Mouse (Mus musculus) E14TG2a.4 (cell line): Measurements from ENCODE around the gene D130043K22Rik.
A peak's percentile ranks its signal among the peaks of the same experiment; 100 is the strongest.

Experiments
- H3K27me3 ChIP-seq: 2 replicates; pipeline ENCODE4 v1.6.1; 2014; ENCODE audit warnings: low read length, control low read depth; ENCODE audit not compliant: insufficient read depth
- H3K36me3 ChIP-seq: 2 replicates; pipeline ENCODE4 v1.6.1; 2014; ENCODE audit warnings: low read length, control low read depth; ENCODE audit not compliant: insufficient read depth
- H3K4me1 ChIP-seq: replicated peaks from 2 replicates; pipeline ENCODE4 v1.6.1; 2014; ENCODE audit warnings: low read depth, low read length, control low read depth
- H3K4me3 ChIP-seq: replicated peaks from 2 replicates; pipeline ENCODE4 v1.5.1; 2014; ENCODE audit warnings: mild to moderate bottlenecking, low read length
- H3K9me3 ChIP-seq: 2 replicates; pipeline ENCODE4 v1.6.1; 2014; ENCODE audit warnings: low read length, control low read depth
- CTCF ChIP-seq: conservative IDR thresholded peaks from 2 replicates; pipeline ENCODE4 v1.5.1; 2014; ENCODE audit warnings: low read length
- NANOG ChIP-seq: IDR thresholded peaks from 2 replicates; pipeline ENCODE4 v1.6.1; 2014; ENCODE audit warnings: borderline replicate concordance, low read length, mixed read lengths
- POU5F1 ChIP-seq: IDR thresholded peaks from 2 replicates; pipeline ENCODE4 v1.6.1; 2014; ENCODE audit warnings: low read length, borderline replicate concordance

D130043K22Rik gene

GRCm38 (mm10) chr13:24903412-24903811, 58.5 kb downstream of the D130043K22Rik start:
- Histone ChIP-seq H3K36me3 (no peaks in the 10 kb centered on the region), H3K9me3 (0 out of 2 replicates have a peak, but pooled peaks cover 5% of the 10 kb centered on the region), H3K4me1 (peaks cover 43% of the 10 kb centered on the region), H3K4me3 (no peak overlapping the region), H3K27me3 (0 out of 2 replicates have a peak, but pooled peaks cover 3% of the 10 kb centered on the region)
- TF ChIP-seq CTCF: no peak
- no peak for TF ChIP-seq NANOG
- TF ChIP-seq POU5F1: no peak

GRCm38 (mm10) chr13:24905422-24905821, 60.5 kb downstream of the D130043K22Rik start:
- H3K27me3 ChIP-seq: peaks cover 7% of the 10 kb centered on the region
- H3K4me1 ChIP-seq: peaks cover 43% of the 10 kb centered on the region
- H3K36me3 ChIP-seq: no peaks in the 10 kb centered on the region
- no peak overlapping the region for H3K4me3 ChIP-seq
- no peak for TF ChIP-seq POU5F1
- TF ChIP-seq CTCF: no peak
- no peak for TF ChIP-seq NANOG
- H3K9me3 ChIP-seq: 0 out of 2 replicates have a peak, but pooled peaks cover 2% of the 10 kb centered on the region

GRCm38 (mm10) chr13:24906831-24907570, 62.1 kb downstream of the D130043K22Rik start:
- no peak for TF ChIP-seq CTCF
- TF ChIP-seq POU5F1: no peak
- no peak for TF ChIP-seq NANOG
- peak overlapping the region; percentile 29; the same call in 1 of the 2 replicates for H3K4me3 ChIP-seq

GRCm38 (mm10) chr13:24909112-24909511, 64.2 kb downstream of the D130043K22Rik start:
- peaks cover 37% of the 10 kb centered on the region for H3K4me1 ChIP-seq
- H3K36me3 ChIP-seq: no peaks in the 10 kb centered on the region
- no peak for TF ChIP-seq POU5F1
- peak; percentile 15; the same call in 1 of the 2 replicates for TF ChIP-seq CTCF
- TF ChIP-seq NANOG: no peak
- no peak overlapping the region for H3K4me3 ChIP-seq
- no peaks in the 10 kb centered on the region for H3K9me3 ChIP-seq
- peaks cover 25% of the 10 kb centered on the region for H3K27me3 ChIP-seq

More at GRCm38 (mm10) chr13:24906831-24907570, 62.1 kb downstream of the D130043K22Rik start:
- Histone ChIP-seq H3K27me3 (peaks cover 10% of the 10 kb centered on the region), H3K4me1 (peaks cover 43% of the 10 kb centered on the region), H3K9me3 (no peaks in the 10 kb centered on the region), H3K36me3 (no peaks in the 10 kb centered on the region)

- no peaks in the 10 kb centered on the region for H3K9me3 ChIP-seq
- peaks cover 15% of the 10 kb centered on the region for H3K4me1 ChIP-seq
- TF ChIP-seq POU5F1 (no peak), NANOG (no peak), CTCF (no peak)
- H3K27me3 ChIP-seq: peaks cover 30% of the 10 kb centered on the region
- no peaks in the 10 kb centered on the region for H3K36me3 ChIP-seq
- H3K4me3 ChIP-seq: no peak overlapping the region
These were observed 68.6 kb downstream of the D130043K22Rik start for GRCm38 (mm10) chr13:24913576-24913975.

GRCm38 (mm10) chr13:24914915-24915314, 70.0 kb downstream of the D130043K22Rik start:
- Histone ChIP-seq H3K4me1 (peaks cover 15% of the 10 kb centered on the region), H3K27me3 (peaks cover 28% of the 10 kb centered on the region), H3K36me3 (no peaks in the 10 kb centered on the region), H3K4me3 (no peak overlapping the region), H3K9me3 (no peaks in the 10 kb centered on the region)
- TF ChIP-seq POU5F1: no peak
- TF ChIP-seq NANOG: no peak
- TF ChIP-seq CTCF: no peak

- peaks cover 15% of the 10 kb centered on the region for H3K4me1 ChIP-seq
- no peak overlapping the region for H3K4me3 ChIP-seq
- peaks cover 20% of the 10 kb centered on the region for H3K27me3 ChIP-seq
- H3K36me3 ChIP-seq: no peaks in the 10 kb centered on the region
- TF ChIP-seq CTCF (no peak), NANOG (no peak), POU5F1 (no peak)
- H3K9me3 ChIP-seq: no peaks in the 10 kb centered on the region
These were observed 70.9 kb downstream of the D130043K22Rik start for GRCm38 (mm10) chr13:24915831-24916230.

- Histone ChIP-seq H3K36me3 (no peaks in the 10 kb centered on the region), H3K9me3 (no peaks in the 10 kb centered on the region), H3K4me3 (no peak overlapping the region), H3K27me3 (no peaks in the 10 kb centered on the region), H3K4me1 (no peaks in the 10 kb centered on the region; the same call in 1 of the 2 replicates)
- peak; percentile 74 for TF ChIP-seq CTCF
- no peak for TF ChIP-seq POU5F1
These were observed 75.5 kb downstream of the D130043K22Rik start for GRCm38 (mm10) chr13:24920333-24920977.
